Mouse (Mus musculus): Measurements from ENCODE around the gene Sucnr1. TPM values are rescaled to one million over a fixed set of nuclear protein-coding genes. Genes with fewer than 3 reads are reported as not detected.

The Sucnr1 gene
- polyA plus RNA-seq, 1 experiment from 2014 or later: not detected

- Histone ChIP-seq H3K9ac (replicated peaks) (no peak overlapping the region), H3K27me3 (no peaks in the 10 kb centered on the region), H3K9me3 (no peaks in the 10 kb centered on the region), H3K27ac (replicated peaks) (no peak overlapping the region), H3K4me3 (no peak overlapping the region), H3K4me1 (peaks cover 5% of the 10 kb centered on the region; the same call in 1 of the 2 replicates), H3K4me2 (replicated peaks) (no peak overlapping the region), H3K36me3 (no peaks in the 10 kb centered on the region)
- ATAC-seq (replicated peaks): peak; percentile 57; the same call in 1 of the 2 replicates
- WGBS: 34% methylated on average over 9 of the region's 9 CpGs
These were observed 42.5 kb downstream of the Sucnr1 start for GRCm38 (mm10) chr3:60123859-60124794.

DNA sequence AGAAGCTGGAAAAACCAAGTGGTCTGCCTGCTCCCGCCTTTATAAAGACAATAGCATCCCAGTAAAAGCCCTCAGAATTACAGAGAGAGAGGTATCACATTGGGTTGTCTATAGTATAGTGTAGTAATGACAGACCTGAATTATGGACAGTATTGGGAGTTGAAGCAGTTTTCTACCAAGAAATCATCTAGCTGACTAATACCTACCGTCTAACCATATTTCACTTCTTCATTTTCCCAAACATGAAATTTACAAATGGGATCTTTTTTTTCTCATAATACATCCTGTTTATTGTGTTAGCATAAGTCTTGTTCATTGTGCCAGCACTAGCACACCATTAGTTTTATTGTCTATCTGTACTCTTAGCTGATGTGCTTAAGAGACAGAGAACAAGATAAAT, 44.9 kb downstream of the Sucnr1 start:
- H3K4me1 ChIP-seq: peaks cover 5% of the 10 kb centered on the region; the same call in 1 of the 2 replicates
- 85% methylated on average over 2 of the region's 2 CpGs for WGBS
- no peaks in the 10 kb centered on the region for H3K9me3 ChIP-seq
- H3K4me2 ChIP-seq (replicated peaks): no peak overlapping the region
- H3K4me3 ChIP-seq: no peak overlapping the region
- no peak overlapping the region for H3K9ac ChIP-seq (replicated peaks)
- no peaks in the 10 kb centered on the region for H3K36me3 ChIP-seq
- ATAC-seq (replicated peaks): no peak
- no peaks in the 10 kb centered on the region for H3K27me3 ChIP-seq
- H3K27ac ChIP-seq (replicated peaks): no peak overlapping the region

DNA sequence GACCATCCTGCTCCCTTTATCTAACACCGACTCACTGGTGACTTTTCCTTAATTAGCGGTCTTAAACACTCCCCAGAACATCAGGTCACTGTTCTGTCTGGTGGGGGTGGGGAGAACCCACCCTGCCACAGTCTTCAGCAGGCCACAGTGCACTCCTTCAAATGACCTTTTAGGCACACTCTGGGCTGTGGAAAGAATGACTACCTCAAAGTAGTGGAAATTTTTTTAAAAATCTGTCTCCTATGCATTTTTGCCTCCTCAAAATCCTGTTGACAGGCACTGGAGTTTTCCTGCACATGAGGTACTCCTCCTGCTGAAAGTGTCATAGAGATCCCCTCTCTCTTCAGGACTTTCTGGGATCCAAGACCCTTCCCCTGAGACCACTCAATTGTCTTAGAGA, 46.6 kb downstream of the Sucnr1 start:
- no peak for ATAC-seq (replicated peaks)

DNA sequence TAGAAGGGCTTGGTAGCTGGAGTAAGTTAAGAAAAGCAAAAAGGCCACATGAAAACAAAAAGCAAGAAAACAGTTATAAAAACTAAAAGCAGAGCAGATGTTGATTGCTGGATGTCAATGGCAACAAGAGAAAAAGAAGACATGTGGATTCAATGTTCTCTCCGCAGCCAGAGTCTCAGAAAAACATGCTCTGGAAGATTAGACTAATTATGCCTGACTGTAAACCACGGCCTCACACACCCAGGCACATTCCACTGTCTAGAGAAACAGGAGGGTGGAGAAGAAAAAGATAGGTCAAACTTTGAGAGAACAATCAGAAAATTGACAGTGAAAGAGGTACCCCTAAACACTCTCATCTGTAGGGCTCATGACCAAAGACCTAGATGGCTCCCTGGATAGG, 54.1 kb downstream of the Sucnr1 start:
- no peak overlapping the region for H3K4me2 ChIP-seq (replicated peaks)
- H3K4me1 ChIP-seq: no peaks in the 10 kb centered on the region
- H3K9ac ChIP-seq (replicated peaks): no peak overlapping the region
- no peak for ATAC-seq (replicated peaks)
- 79% methylated on average over 2 of the region's 2 CpGs for WGBS
- H3K36me3 ChIP-seq: no peaks in the 10 kb centered on the region
- no peak overlapping the region for H3K4me3 ChIP-seq
- H3K27me3 ChIP-seq: no peaks in the 10 kb centered on the region
- no peaks in the 10 kb centered on the region for H3K9me3 ChIP-seq
- H3K27ac ChIP-seq (replicated peaks): no peak overlapping the region

More for the DNA sequence above, 46.6 kb downstream of the Sucnr1 start:
- Histone ChIP-seq H3K36me3 (no peaks in the 10 kb centered on the region), H3K4me1 (peaks cover 5% of the 10 kb centered on the region; the same call in 1 of the 2 replicates), H3K9me3 (no peaks in the 10 kb centered on the region), H3K4me2 (replicated peaks) (no peak overlapping the region), H3K27me3 (no peaks in the 10 kb centered on the region), H3K27ac (replicated peaks) (no peak overlapping the region), H3K4me3 (no peak overlapping the region), H3K9ac (replicated peaks) (no peak overlapping the region)
- WGBS: 75% methylated on average over 2 of the region's 2 CpGs

Other genes with a start within 250 kb of the Sucnr1 start
- not detected in 2 replicates for gene Gm8298, start 220.8 kb upstream of the Sucnr1 start, polyA plus RNA-seq (2015; fragmentation: Nextera tagmentation; extraction: Ambion mirVana)
- gene C130079G13Rik, start 156.7 kb upstream of the Sucnr1 start, polyA plus RNA-seq (2015; fragmentation: Nextera tagmentation; extraction: Ambion mirVana): not detected in 2 replicates
- gene Aadacl2, start 75.1 kb upstream of the Sucnr1 start, polyA plus RNA-seq (2015; fragmentation: Nextera tagmentation; extraction: Ambion mirVana): not detected in 2 replicates
- 0.23 TPM in 1 of 2 replicates, not detected in the other for gene Aadac, start 56.2 kb upstream of the Sucnr1 start, polyA plus RNA-seq (2015; fragmentation: Nextera tagmentation; extraction: Ambion mirVana)